Mouse (Mus musculus): ENCODE results near the gene Atp5mpl. TPM values are rescaled to one million over a fixed set of nuclear protein-coding genes. Genes with fewer than 3 reads are reported as not detected.
A peak's percentile ranks its signal among the peaks of the same experiment; 100 is the strongest.
"Not testable (repeated sequence)": the region's sequence is repeated elsewhere in the genome, so short reads cannot be mapped to it uniquely, and the experiment has no call there.

Gene Atp5mpl
- polyA plus RNA-seq, 1 experiment from 2014 or later: 292 TPM

DNA sequence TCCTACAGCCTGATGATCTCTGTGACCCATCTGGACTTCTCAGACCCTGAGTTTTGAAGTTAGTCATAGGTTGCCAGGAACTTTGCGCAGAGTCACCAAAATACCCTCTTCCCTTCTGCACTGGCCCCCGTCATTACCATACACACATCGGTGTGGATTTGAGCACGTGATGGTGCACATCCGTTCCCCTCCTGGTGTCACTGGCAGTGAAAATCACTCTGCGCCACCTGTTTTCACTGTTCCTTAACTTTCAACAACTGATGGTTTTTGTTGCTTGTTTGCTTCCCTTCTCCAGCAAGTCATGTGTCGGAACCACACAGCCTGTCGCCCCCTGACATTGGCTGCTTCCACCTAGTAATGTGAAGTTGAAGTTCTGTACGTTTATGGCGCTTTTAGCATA is 5.7 kb upstream of the Atp5mpl start:
- Histone ChIP-seq H3K4me3 (ENCODE audit: inconsistent target) (no peak overlapping the region), H3K27ac (no peak overlapping the region), H3K79me2 (ENCODE audit: inconsistent target) (no peaks in the 10 kb centered on the region), H3K36me3 (ENCODE audit: inconsistent target) (no peaks in the 10 kb centered on the region)
- WGBS (ENCODE audit: missing documents): 95% methylated on average over 10 of the region's 10 CpGs

DNA sequence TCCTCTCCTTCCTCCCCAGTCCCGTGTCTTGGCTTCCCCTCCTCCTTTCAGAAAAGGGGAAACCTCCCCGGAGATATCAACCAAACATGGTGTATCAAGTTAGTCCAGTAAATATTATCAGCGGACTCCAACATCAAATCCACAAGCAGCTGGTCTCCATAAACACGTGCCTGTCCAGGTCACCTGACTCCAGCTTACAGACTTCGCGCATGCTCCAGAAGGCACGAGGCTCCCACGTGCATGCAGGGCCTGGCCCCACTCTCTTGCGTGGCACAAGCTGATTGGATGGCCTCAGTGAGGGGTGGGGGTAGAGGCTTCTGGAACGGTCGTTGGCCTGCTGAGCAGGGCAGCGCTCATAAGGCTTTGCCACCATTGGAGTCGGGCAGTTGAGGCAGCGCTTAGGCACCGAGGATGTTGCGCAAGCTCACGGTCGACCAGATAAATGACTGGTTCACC is 4.5 kb upstream of the Atp5mpl start, which contains the start of gene Tdrd9:
Gene Tdrd9, plus strand, starts transcription at position 329 of the 456 bp plus-strand sequence.
- Histone ChIP-seq H3K27ac (no peak within 1 kb of the TSS), H3K79me2 (ENCODE audit: inconsistent target) (peaks cover 5% of the 10 kb centered on the region), H3K4me3 (ENCODE audit: inconsistent target) (no peak within 1 kb of the TSS), H3K36me3 (ENCODE audit: inconsistent target) (no peaks in the 10 kb centered on the region)
- 82% methylated on average over 18 of the region's 18 CpGs for WGBS (ENCODE audit: missing documents)

DNA sequence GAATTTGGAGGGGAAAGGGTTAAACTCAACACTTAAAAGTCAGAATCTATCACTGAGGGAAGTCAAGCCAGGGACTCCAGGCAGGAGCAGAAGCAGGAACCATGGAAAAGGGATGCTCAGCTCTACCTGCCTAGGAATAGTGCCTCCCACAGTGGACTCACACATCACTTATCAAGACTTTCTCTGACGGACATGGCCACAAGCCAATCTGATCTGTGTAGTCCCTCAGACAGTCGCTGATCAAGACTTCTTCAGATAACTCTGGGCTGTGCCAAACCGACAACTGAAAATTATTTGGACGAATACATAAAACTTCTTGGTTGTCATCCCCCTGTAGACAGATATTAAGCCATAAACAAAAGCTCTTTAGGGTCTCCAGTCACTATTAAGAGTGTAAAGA is 3.3 kb upstream of the Atp5mpl start:
- Histone ChIP-seq H3K4me3 (ENCODE audit: inconsistent target) (no peak overlapping the region), H3K27ac (no peak overlapping the region), H3K36me3 (ENCODE audit: inconsistent target) (no peaks in the 10 kb centered on the region), H3K79me2 (ENCODE audit: inconsistent target) (peaks cover 17% of the 10 kb centered on the region)
- WGBS (ENCODE audit: missing documents): 91% methylated on average over 4 of the region's 4 CpGs

DNA sequence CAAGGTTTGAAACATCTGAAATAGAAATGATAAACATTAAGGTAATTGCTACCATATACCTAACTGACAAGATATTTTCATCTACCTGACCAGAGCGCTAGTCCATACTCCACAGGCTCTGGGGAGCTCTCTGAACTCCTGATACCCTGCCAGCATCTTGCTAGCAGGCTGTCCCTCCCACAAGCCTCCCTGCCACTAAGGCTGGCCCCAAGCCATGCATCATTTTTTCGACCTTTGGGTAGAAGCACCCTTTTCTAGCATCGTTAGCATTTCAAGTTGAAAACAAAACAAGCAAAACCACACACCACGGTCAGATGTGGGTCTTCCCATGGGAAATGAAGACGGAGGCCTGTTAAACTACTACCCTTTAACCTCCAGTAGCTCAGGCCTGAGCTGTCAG is 3.4 kb downstream of the Atp5mpl start:
- H3K27ac ChIP-seq: no peak overlapping the region
- H3K36me3 ChIP-seq (ENCODE audit: inconsistent target): peaks cover 33% of the 10 kb centered on the region
- WGBS (ENCODE audit: missing documents): 100% methylated on average over 5 of the region's 5 CpGs
- H3K4me3 ChIP-seq (ENCODE audit: inconsistent target): no peak overlapping the region
- H3K79me2 ChIP-seq (ENCODE audit: inconsistent target): peaks cover 37% of the 10 kb centered on the region

DNA sequence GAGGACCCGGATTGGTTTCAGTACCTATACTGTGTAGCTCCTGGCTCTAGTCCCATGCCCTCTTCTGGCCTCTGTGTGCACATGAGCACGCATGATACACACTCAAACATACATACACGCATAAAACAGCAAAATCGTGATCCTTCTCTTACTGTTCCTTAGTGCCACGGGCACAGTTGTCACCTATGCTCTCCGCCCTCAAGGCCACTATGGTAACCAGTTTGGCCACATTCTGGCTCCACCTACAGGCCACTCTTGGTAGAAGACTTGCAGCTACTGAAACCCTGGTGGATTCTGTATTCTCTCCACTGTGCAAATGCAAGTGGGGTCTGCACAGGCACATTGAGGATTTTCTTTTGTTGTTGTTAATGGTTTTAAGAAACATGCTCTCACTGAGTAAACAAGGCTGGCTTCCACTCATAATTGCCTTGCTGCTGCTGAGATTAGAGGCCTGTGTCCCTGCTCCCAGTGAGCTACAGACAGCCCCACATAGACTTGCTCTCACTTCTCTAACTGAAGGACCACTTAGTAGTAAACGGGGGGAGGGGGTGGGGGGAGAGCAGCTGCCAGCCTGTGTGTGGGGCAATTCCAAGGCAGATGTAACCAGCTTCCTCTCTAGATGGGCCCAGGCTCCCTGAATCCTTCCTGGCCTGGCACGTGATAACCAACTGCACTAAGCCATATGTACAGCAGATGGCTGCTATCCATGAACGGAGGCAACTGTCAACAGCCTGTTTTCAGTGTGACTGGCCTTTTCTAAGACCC is 8.5 kb downstream of the Atp5mpl start:
- 19% methylated on average over 9 of the region's 9 CpGs for WGBS (ENCODE audit: missing documents)
- peaks cover 33% of the 10 kb centered on the region for H3K36me3 ChIP-seq (ENCODE audit: inconsistent target)
- H3K27ac ChIP-seq: no peak overlapping the region
- H3K4me3 ChIP-seq (ENCODE audit: inconsistent target): no peak overlapping the region
- H3K79me2 ChIP-seq (ENCODE audit: inconsistent target): peaks cover 3% of the 10 kb centered on the region; the same call in 1 of the 2 replicates

DNA sequence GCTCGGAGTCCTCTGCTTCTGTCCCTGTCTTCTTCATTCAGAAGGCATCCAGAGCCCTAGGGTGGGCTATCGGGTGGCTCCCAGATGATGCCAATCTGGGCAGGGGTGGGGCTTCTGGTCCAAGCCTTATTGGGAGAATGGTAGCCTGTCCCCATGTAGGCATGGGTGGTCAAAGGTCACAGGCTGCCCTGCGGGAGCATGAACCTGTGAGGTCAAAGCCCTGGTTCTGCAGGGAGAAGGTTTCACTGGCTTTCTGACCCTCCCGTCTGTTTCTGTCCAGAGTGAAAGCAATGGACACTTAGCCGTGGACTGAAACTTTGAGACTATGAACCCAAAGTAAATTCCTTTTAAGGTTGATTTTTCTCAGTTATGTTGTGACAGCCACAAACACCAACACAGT is 10.6 kb downstream of the Atp5mpl start:
- WGBS (ENCODE audit: missing documents): 86% methylated on average over 5 of the region's 5 CpGs
- Histone ChIP-seq H3K27ac (no peak overlapping the region), H3K79me2 (ENCODE audit: inconsistent target) (no peaks in the 10 kb centered on the region), H3K4me3 (ENCODE audit: inconsistent target) (no peak overlapping the region), H3K36me3 (ENCODE audit: inconsistent target) (peaks cover 19% of the 10 kb centered on the region; the same call in 1 of the 2 replicates)

DNA sequence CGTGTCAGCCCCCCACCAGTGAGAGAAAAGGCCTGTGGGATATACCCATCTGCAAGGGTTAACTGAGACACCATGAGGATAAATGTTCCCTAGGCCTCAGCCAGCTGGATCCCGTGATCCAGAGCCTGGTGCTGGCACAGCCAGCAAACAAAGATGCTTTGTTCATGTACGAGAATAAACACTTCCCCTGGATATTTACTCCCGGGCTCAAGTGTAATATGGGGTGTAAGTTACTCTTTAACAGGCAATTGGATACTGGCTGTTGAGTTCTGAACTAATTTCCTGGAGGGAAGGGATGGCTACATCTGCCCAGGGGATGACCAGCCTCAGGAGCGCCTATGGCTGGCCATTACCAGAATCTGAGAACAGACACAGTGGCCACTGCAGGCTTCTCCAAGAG is 15.1 kb downstream of the Atp5mpl start:
- H3K79me2 ChIP-seq (ENCODE audit: inconsistent target): no peaks in the 10 kb centered on the region
- H3K4me3 ChIP-seq (ENCODE audit: inconsistent target): no peak overlapping the region
- H3K36me3 ChIP-seq (ENCODE audit: inconsistent target): no peaks in the 10 kb centered on the region
- H3K27ac ChIP-seq: no peak overlapping the region
- 87% methylated on average over 5 of the region's 5 CpGs for WGBS (ENCODE audit: missing documents)

DNA sequence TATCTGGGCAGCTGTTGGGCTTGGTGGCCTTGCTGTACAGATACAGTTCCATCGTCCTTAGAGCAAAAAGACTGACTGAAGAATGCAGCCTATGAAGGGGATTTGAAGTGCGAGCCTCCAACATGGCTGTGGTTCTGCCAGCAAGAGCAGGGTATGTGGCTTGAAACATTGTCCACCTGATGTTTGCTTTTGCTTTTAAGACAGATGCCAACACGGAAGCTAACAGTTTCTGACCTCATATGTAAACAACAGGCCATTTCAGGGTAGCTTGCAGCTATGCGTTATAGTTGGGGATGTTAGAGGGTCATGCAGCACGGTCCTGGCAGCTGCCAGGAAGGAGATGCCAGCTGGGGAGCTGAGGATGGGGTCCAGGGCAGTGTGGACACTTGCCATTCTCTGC is 16.3 kb downstream of the Atp5mpl start:
- 100% methylated on average over 5 of the region's 5 CpGs for WGBS (ENCODE audit: missing documents)
- H3K36me3 ChIP-seq (ENCODE audit: inconsistent target): no peaks in the 10 kb centered on the region
- H3K4me3 ChIP-seq (ENCODE audit: inconsistent target): no peak overlapping the region

DNA sequence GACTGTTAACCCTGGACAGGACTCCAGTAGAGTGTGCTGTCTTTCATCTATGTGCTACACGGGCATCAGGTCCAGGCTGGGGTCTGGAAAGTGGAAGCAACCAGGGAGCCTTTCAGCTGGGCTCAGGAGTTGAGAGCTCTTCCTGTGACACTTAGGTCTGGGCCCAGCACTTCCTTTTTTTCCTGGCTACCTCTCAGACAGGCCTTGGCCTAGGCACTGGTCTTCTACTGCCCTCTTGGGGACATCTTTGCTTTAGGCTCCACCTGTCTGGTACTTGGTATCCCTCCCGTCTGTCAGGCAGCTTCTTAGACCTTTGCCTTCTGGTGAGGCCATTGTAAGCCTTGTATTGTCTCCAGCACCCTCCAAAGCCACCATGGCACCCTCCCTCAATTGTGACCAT is 20.1 kb downstream of the Atp5mpl start:
- Histone ChIP-seq H3K27ac (peak overlapping the region; percentile 76), H3K4me3 (ENCODE audit: inconsistent target) (no peak overlapping the region), H3K36me3 (ENCODE audit: inconsistent target) (no peaks in the 10 kb centered on the region), H3K79me2 (ENCODE audit: inconsistent target) (no peaks in the 10 kb centered on the region)
- WGBS (ENCODE audit: missing documents): 6% methylated on average over 2 of the region's 2 CpGs

More for the DNA sequence above, 16.3 kb downstream of the Atp5mpl start:
- Histone ChIP-seq H3K27ac (no peak overlapping the region), H3K79me2 (ENCODE audit: inconsistent target) (no peaks in the 10 kb centered on the region)

DNA sequence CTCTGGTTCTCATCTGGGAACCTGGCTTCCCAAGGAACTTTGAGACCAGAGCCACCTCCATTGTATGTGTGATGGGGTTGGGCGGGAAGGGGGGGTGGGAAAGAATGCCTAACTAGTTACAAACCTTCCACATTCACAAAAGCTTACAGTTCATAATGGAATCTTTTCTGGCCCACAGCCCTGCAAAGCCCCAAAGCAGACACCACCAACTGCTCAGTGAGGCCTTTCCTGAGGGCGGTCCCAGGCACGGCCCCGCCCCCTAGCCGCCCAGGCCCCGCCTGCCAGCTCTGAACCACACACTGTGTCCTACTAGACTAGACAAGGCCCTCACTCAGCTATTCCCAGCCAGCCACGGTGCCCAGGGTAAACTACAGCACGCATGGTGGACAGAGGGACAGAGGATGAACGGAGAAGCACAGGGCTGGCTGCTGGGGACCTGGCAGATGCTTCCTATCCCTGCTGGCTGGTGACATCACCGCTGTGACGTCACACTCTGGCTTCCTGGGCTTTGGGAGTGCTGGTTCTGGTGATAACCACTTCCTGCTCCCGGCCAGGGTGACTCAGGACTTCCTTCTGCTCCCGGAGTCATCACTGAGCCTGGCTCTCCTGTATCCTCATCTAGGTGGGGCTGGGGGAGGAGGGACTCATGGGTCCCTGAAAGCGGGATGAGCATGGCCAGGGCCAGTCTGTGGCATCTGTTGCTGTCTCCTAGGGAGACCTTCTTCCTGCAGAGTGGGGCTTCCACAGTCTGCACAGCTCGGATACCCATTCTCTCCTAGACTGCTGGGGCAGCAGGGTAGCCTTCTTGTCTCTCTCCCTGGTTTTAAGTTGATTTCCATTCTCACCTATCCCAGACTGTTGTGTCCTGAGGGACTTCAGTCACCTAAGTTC is 20.8 kb downstream of the Atp5mpl start:
- peak overlapping the region; percentile 76 for H3K27ac ChIP-seq
- not testable (repeated sequence) for H3K36me3 ChIP-seq (ENCODE audit: inconsistent target); H3K79me2 ChIP-seq (ENCODE audit: inconsistent target); H3K4me3 ChIP-seq (ENCODE audit: inconsistent target)
- 29% methylated on average over 3 of the region's 15 CpGs for WGBS (ENCODE audit: missing documents)

DNA sequence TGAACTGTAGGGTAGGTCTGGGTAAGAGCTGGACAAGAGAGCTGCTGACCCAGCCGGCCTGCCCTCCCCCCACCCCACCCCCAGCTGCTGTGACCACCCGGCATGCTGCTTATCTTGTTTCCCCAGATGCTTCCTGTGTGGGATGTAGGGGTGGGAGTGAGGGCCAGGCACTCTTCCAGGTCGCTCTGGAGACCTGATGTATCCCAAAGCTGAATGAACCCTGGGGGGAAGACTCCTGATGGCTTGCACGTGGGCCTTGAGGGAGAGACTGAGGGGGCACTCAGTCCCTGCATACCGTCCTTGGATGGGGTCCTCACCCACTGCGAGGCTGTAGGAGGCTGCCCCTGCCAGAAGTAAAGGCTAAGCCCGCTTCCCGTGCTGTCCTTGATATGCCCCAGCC is 21.7 kb downstream of the Atp5mpl start:
- H3K36me3 ChIP-seq (ENCODE audit: inconsistent target): no peaks in the 10 kb centered on the region
- H3K27ac ChIP-seq: peak overlapping the region; percentile 71
- WGBS (ENCODE audit: missing documents): 28% methylated on average over 8 of the region's 8 CpGs
- H3K4me3 ChIP-seq (ENCODE audit: inconsistent target): no peak overlapping the region
- H3K79me2 ChIP-seq (ENCODE audit: inconsistent target): no peaks in the 10 kb centered on the region

DNA sequence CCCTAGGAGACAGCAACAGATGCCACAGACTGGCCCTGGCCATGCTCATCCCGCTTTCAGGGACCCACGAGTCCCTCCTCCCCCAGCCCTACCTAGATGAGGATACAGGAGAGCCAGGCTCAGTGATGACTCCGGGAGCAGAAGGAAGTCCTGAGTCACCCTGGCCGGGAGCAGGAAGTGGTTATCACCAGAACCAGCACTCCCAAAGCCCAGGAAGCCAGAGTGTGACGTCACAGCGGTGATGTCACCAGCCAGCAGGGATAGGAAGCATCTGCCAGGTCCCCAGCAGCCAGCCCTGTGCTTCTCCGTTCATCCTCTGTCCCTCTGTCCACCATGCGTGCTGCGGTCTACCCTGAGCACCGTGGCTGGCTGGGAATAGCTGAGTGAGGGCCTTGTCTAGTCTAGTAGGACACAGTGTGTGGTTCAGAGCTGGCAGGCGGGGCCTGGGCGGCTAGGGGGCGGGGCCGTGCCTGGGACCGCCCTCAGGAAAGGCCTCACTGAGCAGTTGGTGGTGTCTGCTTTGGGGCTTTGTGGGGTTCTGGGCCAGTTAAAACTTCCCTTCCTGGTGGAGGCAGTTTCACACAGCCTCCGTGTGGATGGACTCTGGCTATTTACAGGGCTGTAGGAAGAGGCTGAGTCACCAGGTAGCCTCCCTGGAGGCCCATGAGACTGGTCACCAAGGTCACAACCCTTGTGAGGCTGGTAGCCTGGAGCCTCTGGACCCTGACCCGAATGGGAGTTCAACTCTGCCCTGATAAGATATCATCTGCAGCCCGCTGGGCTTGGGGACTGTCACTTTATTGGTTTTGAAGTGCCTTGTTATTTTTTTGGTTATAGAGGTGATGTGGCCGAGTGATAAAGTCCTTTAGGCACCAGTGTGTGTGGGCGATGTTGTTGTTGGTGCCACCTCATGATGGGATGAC is 22.5 kb downstream of the Atp5mpl start:
- H3K36me3 ChIP-seq (ENCODE audit: inconsistent target); H3K79me2 ChIP-seq (ENCODE audit: inconsistent target): not testable (repeated sequence)
- WGBS (ENCODE audit: missing documents): 16% methylated on average over 11 of the region's 20 CpGs
- peak overlapping the region; percentile 71 for H3K27ac ChIP-seq
- peak overlapping the region; percentile 28 for H3K4me3 ChIP-seq (ENCODE audit: inconsistent target)

DNA sequence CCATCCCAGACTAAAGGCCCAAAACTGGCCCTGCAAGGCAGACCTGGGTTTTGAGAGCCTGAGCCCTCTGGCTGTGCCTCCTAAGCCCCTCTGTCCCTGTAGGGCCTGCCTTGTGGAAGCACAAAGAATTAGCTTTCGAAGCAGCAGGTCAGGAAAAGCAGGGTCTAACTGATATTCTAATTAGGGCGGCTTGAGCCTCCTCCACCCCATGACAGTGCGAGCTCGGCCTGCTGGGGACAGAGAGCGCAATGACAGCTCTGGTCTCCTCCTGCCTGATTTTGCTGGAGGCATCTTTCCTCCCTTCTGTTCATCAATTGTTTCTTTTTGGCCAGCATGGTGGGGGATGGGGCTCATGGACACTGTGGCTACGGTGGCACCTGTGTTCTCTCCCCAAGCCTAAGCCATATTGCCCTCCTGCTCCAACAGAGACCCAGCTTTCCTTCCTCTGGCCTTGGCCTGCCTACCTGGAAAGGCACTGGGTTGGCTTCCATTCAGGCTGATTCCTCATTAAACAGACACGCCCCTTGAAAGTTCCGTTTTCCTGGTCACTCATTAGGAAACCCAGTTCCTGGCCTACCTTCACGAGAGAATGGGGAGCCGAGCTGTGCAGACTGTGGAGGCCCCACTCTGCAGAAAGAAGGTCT is 23.2 kb downstream of the Atp5mpl start:
- H3K4me3 ChIP-seq (ENCODE audit: inconsistent target): peak overlapping the region; percentile 28
- 35% methylated on average over 10 of the region's 10 CpGs for WGBS (ENCODE audit: missing documents)
- H3K36me3 ChIP-seq (ENCODE audit: inconsistent target): no peaks in the 10 kb centered on the region
- H3K79me2 ChIP-seq (ENCODE audit: inconsistent target): no peaks in the 10 kb centered on the region
- peak overlapping the region; percentile 71 for H3K27ac ChIP-seq
